Mouse (Mus musculus) monocyte, adult 59 days (primary cell): ENCODE data around the gene Zfp276. TPM values are rescaled to one million over a fixed set of nuclear protein-coding genes. Genes with fewer than 3 reads are reported as not detected.

Experiments
- total RNA-seq, 2 experiments: library from RNA; stranded (reverse); gene quantifications; one replicate each; pipeline ENCODE4 v1.2.4; 2023

The Zfp276 gene
- total RNA-seq, result 10 to 100 TPM; 27.8 to 36.5 TPM

GRCm38 (mm10) chr8:123254099-123254885 is at the start of gene Zfp276, which contains the start of gene Vps9d1:
TSS of gene Zfp276 (plus strand) at chr8:123254195.
TSS of gene Vps9d1 (minus strand) at chr8:123254348.

DNA sequence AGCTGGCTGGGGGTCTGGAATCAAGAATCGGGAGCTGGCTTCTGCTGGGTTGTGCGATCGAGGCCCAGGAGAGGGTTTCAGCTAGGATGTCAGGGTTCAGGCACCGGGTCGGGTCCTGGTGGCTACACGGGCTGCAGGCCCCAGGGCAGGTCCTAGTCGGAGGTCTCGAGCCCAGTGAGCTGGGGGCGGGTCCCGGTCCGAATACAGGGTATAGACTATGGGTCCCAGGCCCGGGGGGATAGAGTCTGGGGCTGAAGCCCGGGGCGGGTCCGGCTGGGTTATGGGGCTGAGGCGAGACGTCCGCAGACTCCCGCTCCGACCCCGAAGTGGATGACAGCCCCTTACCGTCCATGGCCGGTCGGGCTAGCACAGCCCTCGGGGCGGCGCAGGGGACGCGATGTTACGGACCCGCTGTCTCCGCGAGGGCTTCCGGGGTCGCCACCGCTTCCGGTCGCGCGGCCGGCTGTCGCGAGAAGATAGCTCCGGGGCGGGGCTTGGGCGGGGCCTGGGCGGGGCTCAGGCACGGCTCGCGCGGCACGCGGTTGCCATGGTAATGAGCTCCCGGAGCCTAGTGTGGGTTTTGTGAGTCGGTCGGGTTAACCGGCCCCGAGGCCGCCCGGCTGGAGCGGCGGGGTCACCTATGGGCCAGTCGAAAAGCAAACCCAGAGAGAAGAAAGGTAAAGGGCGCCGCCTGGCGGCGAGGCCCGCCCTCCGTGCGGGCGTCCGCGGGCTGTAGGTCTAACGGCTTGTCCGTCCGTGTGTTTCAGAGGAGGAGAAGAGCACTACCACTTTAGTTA is 41.5 kb upstream of the Zfp276 start, which contains the start of the genes Chmp1a and Spata33:
Chmp1a (minus strand) TSS at position 443 of the 797 bp plus-strand sequence.
Spata33 (plus strand) TSS at position 512 of the 797 bp plus-strand sequence.

GRCm38 (mm10) chr8:123224278-123225266 is 29.4 kb upstream of the Zfp276 start, which contains the start of gene Cdk10:
TSS of gene Cdk10 (plus strand) at chr8:123224842.

DNA sequence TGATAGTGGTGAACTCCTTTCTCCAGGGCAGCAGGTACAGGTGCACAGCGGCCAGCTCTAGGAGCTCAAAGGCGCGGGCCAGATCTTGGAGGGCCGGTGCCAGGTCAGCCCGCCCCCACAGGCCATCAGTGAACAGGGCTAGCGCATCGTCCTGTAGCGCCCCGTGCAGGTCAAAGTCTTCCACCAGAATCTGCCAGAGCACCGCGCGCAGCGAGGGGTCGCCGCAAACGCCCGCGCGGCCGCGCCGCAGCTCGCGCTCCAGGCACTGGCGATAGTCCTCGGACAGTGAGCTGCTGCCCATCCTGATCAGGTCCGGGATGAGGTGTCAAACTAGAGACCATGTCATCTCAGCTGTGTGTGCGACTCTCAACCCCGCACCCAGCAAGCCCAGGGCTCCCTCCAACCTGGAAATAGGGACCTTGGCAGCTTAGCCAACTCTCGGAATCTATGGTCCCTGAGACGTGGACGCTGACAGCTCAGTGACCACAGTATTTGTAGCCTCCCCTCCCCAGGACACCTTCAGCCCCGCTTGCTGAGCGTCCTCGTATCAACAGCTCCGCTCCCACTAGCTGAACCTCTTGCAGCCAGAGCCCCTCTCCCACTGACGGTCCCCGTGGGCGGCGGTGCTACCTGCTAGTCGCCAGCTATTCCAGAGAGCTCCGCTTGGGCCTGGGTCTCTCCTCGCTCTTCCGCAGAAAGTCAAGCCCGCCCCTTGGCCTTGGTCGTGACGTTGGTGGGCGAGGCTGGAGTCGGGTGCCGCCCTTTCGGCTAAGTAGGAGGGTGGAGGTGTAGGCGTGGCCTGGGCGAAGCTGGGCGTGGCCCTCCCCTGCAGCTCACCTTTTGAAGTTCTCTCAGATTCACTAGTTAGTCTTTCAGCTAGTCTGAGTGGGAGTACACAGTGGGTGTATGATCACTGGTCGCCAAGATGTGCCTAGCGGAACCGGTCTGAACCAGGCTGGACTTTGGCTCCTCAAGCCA is 18.2 kb upstream of the Zfp276 start, which contains the start of gene Spata2l:
Spata2l (minus strand) TSS at position 714 of the 978 bp plus-strand sequence.

GRCm38 (mm10) chr8:123318467-123318911 is 64.5 kb downstream of the Zfp276 start, which contains the start of gene Fanca:
TSS of gene Fanca (minus strand) at chr8:123318576.

Other genes with a start within 250 kb of the Zfp276 start
- gene Ankrd11, start 211.9 kb upstream of the Zfp276 start, total RNA-seq, result 100 to 1,000 TPM; 187 to 205 TPM
- 10 to 100 TPM; 36.4 to 49.9 TPM for gene Spg7, start 191.3 kb upstream of the Zfp276 start, total RNA-seq
- gene Rpl13, start 151.8 kb upstream of the Zfp276 start, total RNA-seq, result 100 to 1,000 TPM; 788 to 834 TPM
- gene Cpne7, start 136.8 kb upstream of the Zfp276 start, total RNA-seq, result not detected
- gene Sult5a1, start 95.9 kb upstream of the Zfp276 start, total RNA-seq, result not detected
- gene Dpep1, start 68.0 kb upstream of the Zfp276 start, total RNA-seq, result not detected
- 10 to 100 TPM; 64.5 to 85.4 TPM for gene Chmp1a, start 41.4 kb upstream of the Zfp276 start, total RNA-seq
- not detected for gene Spata33, start 41.4 kb upstream of the Zfp276 start, total RNA-seq
- gene Cdk10, start 29.4 kb upstream of the Zfp276 start, total RNA-seq, result 10 to 100 TPM; 39.0 to 46.4 TPM
- 1 to 10 TPM; 4.3 to 5.1 TPM for gene Spata2l, start 18.0 kb upstream of the Zfp276 start, total RNA-seq
- 10 to 100 TPM; 67.4 to 82.9 TPM for gene Vps9d1, start 153 bp downstream of the Zfp276 start, total RNA-seq
- gene Fanca, start 64.4 kb downstream of the Zfp276 start, total RNA-seq, result 10 to 100 TPM; 45.7 to 58.2 TPM
- not detected for gene Spire2, start 78.5 kb downstream of the Zfp276 start, total RNA-seq
- 100 to 1,000 TPM; 189 to 231 TPM for gene Tcf25, start 119.6 kb downstream of the Zfp276 start, total RNA-seq
- not detected for gene Mc1r, start 152.9 kb downstream of the Zfp276 start, total RNA-seq
- gene Tubb3, start 157.2 kb downstream of the Zfp276 start, total RNA-seq, result under 1 TPM in 1 of 2 experiments, not detected in 1; 0.46 TPM
- 10 to 100 TPM; 22.6 to 24.2 TPM for gene Def8, start 169.3 kb downstream of the Zfp276 start, total RNA-seq
- 10 to 100 TPM; 29.0 to 52.5 TPM for gene Afg3l1, start 223.7 kb downstream of the Zfp276 start, total RNA-seq